Comparison of ENCODE assay signal across 10 mouse cellular contexts in the genomic region with DNA sequence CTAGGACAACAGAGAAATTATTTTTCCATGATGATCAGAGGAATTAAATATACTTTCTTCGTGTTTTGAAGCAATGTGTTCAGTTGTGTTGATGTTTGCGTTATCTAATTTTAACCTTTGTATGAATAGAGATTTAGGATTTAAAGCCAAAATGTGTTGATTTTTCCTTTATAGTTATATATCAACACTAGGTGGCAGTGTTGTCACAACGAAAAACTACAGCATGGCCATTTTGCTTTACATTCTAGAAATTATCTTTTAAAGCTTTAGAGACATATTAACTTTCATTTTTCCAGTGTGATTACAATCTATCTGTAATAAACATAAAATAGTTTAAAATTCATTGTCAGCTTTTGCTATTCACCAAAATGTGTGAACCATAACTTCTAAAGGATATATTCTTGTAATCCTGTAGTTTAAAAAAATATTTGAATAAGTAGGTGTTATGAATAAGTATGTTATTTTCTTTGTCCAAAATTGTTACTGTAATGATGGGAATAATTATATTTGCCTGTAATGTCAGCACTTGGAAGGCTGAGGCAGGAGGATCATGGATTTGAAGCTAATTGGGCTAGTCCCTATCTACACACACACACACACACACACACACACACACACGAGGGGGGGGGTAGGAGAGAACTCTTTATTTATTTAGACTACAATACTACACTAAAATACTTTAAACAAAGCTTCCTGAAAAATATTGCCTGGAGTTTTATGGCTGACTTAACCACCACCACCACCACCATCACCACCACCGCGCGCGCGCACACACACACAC.
A peak's percentile ranks its signal among the peaks of the same experiment; 100 is the strongest.
DNase-seq lines count a peak whose midpoint lies in the region; ATAC-seq and TF ChIP-seq lines count a peak whose summit lies in the region.
"Had no signal": no experiment of that assay in that cellular context is flagged by ENCODE, and none has a peak within 500 bp of the region (broad histone marks: within the 10 kb centered on the region; RNA-seq: fewer than 3 reads in every experiment).

No protein-coding gene starts in this region.

- H3K4me1 ChIP-seq in G1E (ENCODE audit: insufficient read depth, low read depth, low read length): no peaks in the 10 kb centered on the region

- peak; percentile 4 to 19 for DNase-seq in cerebellum, postnatal 14 days
- no peak for DNase-seq in cerebellum, adult 8-10 months
- no peak for DNase-seq in layer of hippocampus, adult 2 months (ENCODE audit: low spot score in 2 of 2)
- DNase-seq in layer of hippocampus, adult 9-11 months: no peak
- peak; percentile 1 for DNase-seq in G1E (ENCODE audit: low spot score)
- DNase-seq in embryo, embryonic 11.5 days (ENCODE audit: low read depth, low spot score): peak; percentile 11
- no peak for DNase-seq in layer of hippocampus, postnatal 10 days (ENCODE audit: low spot score in 2 of 2)
- no peak for DNase-seq in right cerebral cortex, postnatal 14 days
- DNase-seq: adrenal gland, postnatal 36 days had no signal

- no peak overlapping the region for H3K4me3 ChIP-seq in layer of hippocampus, adult 2 months
- H3K4me3 ChIP-seq in G1E (ENCODE audit: low read depth, low read length): no peak overlapping the region

- no peak for ATAC-seq in G1E (ENCODE audit: extremely low read depth, insufficient number of reproducible peaks, low FRiP score, poor library complexity, severe bottlenecking)
- ATAC-seq: inflammation-experienced regulatory T-cells, adult 6 months had no signal

- H3K27me3 ChIP-seq in G1E (ENCODE audit: insufficient read depth, low read length): no peaks in the 10 kb centered on the region

- no peaks in the 10 kb centered on the region for H3K9me3 ChIP-seq in G1E (replicated peaks)

- H3K36me3 ChIP-seq in G1E (replicated peaks): no peaks in the 10 kb centered on the region

- no peak overlapping the region for H3K27ac ChIP-seq in layer of hippocampus, adult 2 months

- TF ChIP-seq CTCF in layer of hippocampus, adult 2 months (conservative IDR thresholded peaks at IDR 0.05): peak; percentile 81
- TF ChIP-seq CTCF in G1E (IDR thresholded peaks at IDR 0.05; ENCODE audit: low read depth, low read length): no peak

Comparison
In these comparisons a context has a peak if more than half of its experiments do, and no peak if none do; other contexts are left out.
1. DNase-seq: peak in cerebellum, postnatal 14 days (2 of 2), G1E (single experiment) and embryo, embryonic 11.5 days (single experiment); none in cerebellum, adult 8-10 months (single experiment), layer of hippocampus, adult 2 months (0 of 2), layer of hippocampus, adult 9-11 months (single experiment), layer of hippocampus, postnatal 10 days (0 of 2) and right cerebral cortex, postnatal 14 days (single experiment).